Mouse (Mus musculus) CH12.LX (cell line): Measurements from ENCODE around the gene Celsr3. TPM values are rescaled to one million over a fixed set of nuclear protein-coding genes. Genes with fewer than 3 reads are reported as not detected.

Source experiments
- DNase-seq: peaks from one replicate; pipeline ENCODE4 v3.0.0-alpha.2; 2013; ENCODE audit errors: extremely low read depth
- H3K27ac ChIP-seq: 2 replicates; pipeline ENCODE4 v1.5.1; 2012; ENCODE audit warnings: low read depth, mild to moderate bottlenecking, control low read depth, moderate library complexity; ENCODE audit not compliant: insufficient read depth
- H3K27me3 ChIP-seq: replicated peaks from 2 replicates; pipeline ENCODE3; 2012; ENCODE audit warnings: inconsistent platforms
- H3K36me3 ChIP-seq, 2 experiments: replicated peaks in 1 of 2; 2 replicates each; pipeline versions ENCODE3 to v1.6.1; 2012; ENCODE audit warnings: inconsistent platforms in 1 of 2, low read length in 1 of 2, mild to moderate bottlenecking in 1 of 2, mixed read lengths in 1 of 2, moderate library complexity in 1 of 2; ENCODE audit not compliant: control insufficient read depth in 1 of 2, insufficient read depth in 1 of 2
- H3K4me1 ChIP-seq, 2 experiments: 2 replicates each; pipeline ENCODE4 v1.6.1; 2012; ENCODE audit warnings: inconsistent platforms in 1 of 2, moderate library complexity in 1 of 2; ENCODE audit not compliant: insufficient read depth in 2 of 2, control insufficient read depth in 1 of 2
- H3K4me2 ChIP-seq: 2 replicates; pipeline ENCODE4 v1.6.1; 2012; ENCODE audit warnings: low read depth, mild to moderate bottlenecking, control low read depth; ENCODE audit not compliant: poor library complexity, insufficient read depth, severe bottlenecking
- H3K4me3 ChIP-seq, 3 experiments: fragments of 150-350 bp in 1 of 3; sonication (generic) in 1 of 3; replicated peaks in 1 of 3; 2 replicates each; pipeline versions ENCODE3 to v1.5.1; 2011 to 2012; ENCODE audit warnings: low read depth in 2 of 3, low read length in 2 of 3, mild to moderate bottlenecking in 2 of 3, moderate library complexity in 2 of 3, control low read depth in 1 of 3, improper control_type of control experiment in 1 of 3, inconsistent platforms in 1 of 3, mixed read lengths in 1 of 3; ENCODE audit not compliant: poor library complexity in 1 of 3
- H3K79me2 ChIP-seq: replicated peaks from 2 replicates; pipeline ENCODE4 v1.6.1; 2012; ENCODE audit warnings: mild to moderate bottlenecking, moderate library complexity; ENCODE audit not compliant: control insufficient read depth, poor library complexity, insufficient read depth, severe bottlenecking; ENCODE audit errors: extremely low read depth
- H3K9ac ChIP-seq: 2 replicates; pipeline ENCODE4 v1.6.1; 2012; ENCODE audit warnings: low read depth, mild to moderate bottlenecking, control low read depth, moderate library complexity; ENCODE audit not compliant: insufficient read depth
- H3K9me3 ChIP-seq: replicated peaks from 2 replicates; pipeline ENCODE3; 2012; ENCODE audit warnings: low read length, inconsistent platforms, mixed read lengths
- BHLHE40 ChIP-seq: IDR thresholded peaks from 2 replicates; pipeline ENCODE4 v1.6.1; 2011; ENCODE audit warnings: mild to moderate bottlenecking, low read depth, low read length, improper control_type of control experiment
- CHD1 ChIP-seq: IDR thresholded peaks from 2 replicates; pipeline ENCODE4 v1.6.1; 2012; ENCODE audit warnings: low read depth, low read length, improper control_type of control experiment, inconsistent platforms
- CHD2 ChIP-seq: IDR thresholded peaks from 2 replicates; pipeline ENCODE4 v1.6.1; 2011; ENCODE audit warnings: low read length, improper control_type of control experiment
- CTCF ChIP-seq, 2 experiments: IDR thresholded peaks in 1 of 2; conservative IDR thresholded peaks in 1 of 2; 2 replicates each; pipeline ENCODE4 v1.5.1; 2011 to 2012; ENCODE audit warnings: low read depth in 2 of 2, low read length in 2 of 2, improper control_type of control experiment in 1 of 2, inconsistent platforms in 1 of 2, mild to moderate bottlenecking in 1 of 2, moderate library complexity in 1 of 2
- E2F4 ChIP-seq: IDR thresholded peaks from 2 replicates; pipeline ENCODE4 v1.6.1; 2011; ENCODE audit warnings: low read depth, low read length, improper control_type of control experiment; ENCODE audit not compliant: insufficient replicate concordance
- ELF1 ChIP-seq: IDR thresholded peaks from 2 replicates; pipeline ENCODE4 v1.6.1; 2014; ENCODE audit warnings: low read depth, mild to moderate bottlenecking, inconsistent platforms, low read length, improper control_type of control experiment
- EP300 ChIP-seq: IDR thresholded peaks from 2 replicates; pipeline ENCODE4 v1.6.1; 2011; ENCODE audit warnings: low read length, improper control_type of control experiment
- ETS1 ChIP-seq: conservative IDR thresholded peaks from 2 replicates; pipeline ENCODE4 v1.6.1; 2012; ENCODE audit warnings: low read depth, mild to moderate bottlenecking, inconsistent platforms, low read length, improper control_type of control experiment, moderate library complexity
- GABPA ChIP-seq: IDR thresholded peaks from 2 replicates; pipeline ENCODE4 v1.6.1; 2012; ENCODE audit warnings: low read depth, low read length, improper control_type of control experiment, inconsistent platforms; ENCODE audit not compliant: insufficient replicate concordance
- HCFC1 ChIP-seq: IDR thresholded peaks from 2 replicates; pipeline ENCODE4 v1.6.1; 2012; ENCODE audit warnings: low read depth, mild to moderate bottlenecking, inconsistent platforms, low read length, improper control_type of control experiment
- IRF4 ChIP-seq: IDR thresholded peaks from 2 replicates; pipeline ENCODE4 v1.6.1; 2014; ENCODE audit warnings: low read depth, mild to moderate bottlenecking, inconsistent platforms, low read length, improper control_type of control experiment
- JUN ChIP-seq: IDR thresholded peaks from 2 replicates; pipeline ENCODE4 v1.6.1; 2011; ENCODE audit warnings: low read depth, mild to moderate bottlenecking, low read length, improper control_type of control experiment, moderate library complexity; ENCODE audit not compliant: insufficient read depth
- JUND ChIP-seq: conservative IDR thresholded peaks from 2 replicates; pipeline ENCODE4 v1.6.1; 2011; ENCODE audit warnings: low read depth, low read length, improper control_type of control experiment
- KAT2A ChIP-seq: IDR thresholded peaks from 2 replicates; pipeline ENCODE4 v1.6.1; 2012; ENCODE audit warnings: low read length, improper control_type of control experiment, inconsistent platforms; ENCODE audit not compliant: insufficient replicate concordance
- MAFK ChIP-seq: IDR thresholded peaks from 2 replicates; pipeline ENCODE4 v1.6.1; 2011; ENCODE audit warnings: low read length, improper control_type of control experiment; ENCODE audit not compliant: insufficient replicate concordance
- MAX ChIP-seq: IDR thresholded peaks from 2 replicates; pipeline ENCODE4 v1.6.1; 2011; ENCODE audit warnings: low read length, improper control_type of control experiment
- MAZ ChIP-seq: IDR thresholded peaks from 2 replicates; pipeline ENCODE4 v1.6.1; 2012; ENCODE audit warnings: low read depth, mild to moderate bottlenecking, inconsistent platforms, low read length, improper control_type of control experiment, moderate library complexity
- MEF2A ChIP-seq: IDR thresholded peaks from 2 replicates; pipeline ENCODE4 v1.6.1; 2014; ENCODE audit warnings: low read depth, mild to moderate bottlenecking, inconsistent platforms, low read length, improper control_type of control experiment, borderline replicate concordance
- MXI1 ChIP-seq: IDR thresholded peaks from 2 replicates; pipeline ENCODE4 v1.6.1; 2011; ENCODE audit warnings: mild to moderate bottlenecking, low read depth, low read length, improper control_type of control experiment
- MYC ChIP-seq: IDR thresholded peaks from 2 replicates; pipeline ENCODE4 v1.6.1; 2011; ENCODE audit warnings: low read depth, mild to moderate bottlenecking, improper control_type of control experiment, low read length
- NELFE ChIP-seq: IDR thresholded peaks from 2 replicates; pipeline ENCODE4 v1.6.1; 2011; ENCODE audit warnings: low read depth, low read length, improper control_type of control experiment
- NRF1 ChIP-seq: IDR thresholded peaks from 2 replicates; pipeline ENCODE4 v1.6.1; 2014; ENCODE audit warnings: low read depth, mild to moderate bottlenecking, inconsistent platforms, low read length, improper control_type of control experiment, moderate library complexity
- PAX5 ChIP-seq: IDR thresholded peaks from 2 replicates; pipeline ENCODE4 v1.6.1; 2012; ENCODE audit warnings: low read length, inconsistent platforms, mixed read lengths
- POLR2A ChIP-seq: IDR thresholded peaks from 2 replicates; pipeline ENCODE4 v1.6.1; 2011; ENCODE audit warnings: low read depth, mild to moderate bottlenecking, improper control_type of control experiment, low read length
- POLR2AphosphoS2 ChIP-seq: IDR thresholded peaks from 2 replicates; pipeline ENCODE4 v1.6.1; 2011; ENCODE audit warnings: low read depth, low read length, improper control_type of control experiment
- RAD21 ChIP-seq: IDR thresholded peaks from 2 replicates; pipeline ENCODE4 v1.6.1; 2011; ENCODE audit warnings: low read depth, mild to moderate bottlenecking, low read length, improper control_type of control experiment, moderate library complexity
- RCOR1 ChIP-seq: conservative IDR thresholded peaks from 2 replicates; pipeline ENCODE4 v1.6.1; 2012; ENCODE audit warnings: low read depth, mild to moderate bottlenecking, inconsistent platforms, low read length, improper control_type of control experiment
- SIN3A ChIP-seq: IDR thresholded peaks from 2 replicates; pipeline ENCODE4 v1.6.1; 2012; ENCODE audit warnings: low read length, improper control_type of control experiment, inconsistent platforms
- SMC3 ChIP-seq: IDR thresholded peaks from 2 replicates; pipeline ENCODE4 v1.6.1; 2011; ENCODE audit warnings: low read depth, low read length, improper control_type of control experiment
- TBP ChIP-seq: conservative IDR thresholded peaks from 2 replicates; pipeline ENCODE4 v1.6.1; 2011; ENCODE audit warnings: low read depth, low read length, improper control_type of control experiment
- TCF12 ChIP-seq: IDR thresholded peaks from 2 replicates; pipeline ENCODE4 v1.6.1; 2014; ENCODE audit warnings: low read depth, mild to moderate bottlenecking, inconsistent platforms, low read length, improper control_type of control experiment
- UBTF ChIP-seq: IDR thresholded peaks from 2 replicates; pipeline ENCODE4 v1.6.1; 2012; ENCODE audit warnings: low read depth, mild to moderate bottlenecking, inconsistent platforms, low read length, improper control_type of control experiment, moderate library complexity
- USF1 ChIP-seq: IDR thresholded peaks from 2 replicates; pipeline ENCODE4 v1.6.1; 2014; ENCODE audit warnings: low read depth, mild to moderate bottlenecking, inconsistent platforms, low read length, improper control_type of control experiment
- USF2 ChIP-seq: conservative IDR thresholded peaks from 2 replicates; pipeline ENCODE4 v1.6.1; 2011; ENCODE audit warnings: low read depth, low read length, improper control_type of control experiment
- ZC3H11A ChIP-seq: IDR thresholded peaks from 2 replicates; pipeline ENCODE4 v1.6.1; 2012; ENCODE audit warnings: low read depth, mild to moderate bottlenecking, inconsistent platforms, low read length, improper control_type of control experiment
- ZKSCAN1 ChIP-seq: IDR thresholded peaks from 2 replicates; pipeline ENCODE4 v1.6.1; 2012; ENCODE audit warnings: low read depth, inconsistent platforms, low read length, improper control_type of control experiment, borderline replicate concordance
- ZMIZ1 ChIP-seq: IDR thresholded peaks from 2 replicates; pipeline ENCODE4 v1.6.1; 2012; ENCODE audit warnings: low read depth, mild to moderate bottlenecking, inconsistent platforms, low read length, improper control_type of control experiment
- ZNF384 ChIP-seq: IDR thresholded peaks from 2 replicates; pipeline ENCODE4 v1.6.1; 2012; ENCODE audit warnings: low read depth, low read length, improper control_type of control experiment, inconsistent platforms
- dilution Hi-C: fragments of 300-500 bp; cut with MboI; formaldehyde crosslinking; loops from 2 replicates; pipeline ENCODE4 v1.14.3; 2020; ENCODE audit warnings: low sequenced_read_pairs; ENCODE audit not compliant: extremely low pct_unique_long_range_greater_than_20kb, extremely low pct_ligation_motif_present
- in situ Hi-C: fragments of 300-500 bp; cut with MboI; formaldehyde crosslinking; loops from 3 replicates; pipeline ENCODE4 v1.14.3; 2019; ENCODE audit warnings: low sequenced_read_pairs, low pct_ligation_motif_present, low pct_unique_long_range_greater_than_20kb, mixed read lengths
- polyA plus RNA-seq: library from polyadenylated mRNA; unstranded; fragments of >175 nt; gene quantifications from 2 replicates; pipeline ENCODE4 v1.2.1, GENCODE M21; 2012; ENCODE audit warnings: low read depth; ENCODE audit not compliant: insufficient read length
- total RNA-seq, 2 experiments: library from RNA; depleted of rRNA; stranded (reverse); fragments of 300-350 nt in 1 of 2; fragments of >200 nt in 1 of 2; gene quantifications; 2 replicates each; pipeline ENCODE4 v1.2.3; 2012 to 2014

Celsr3 gene
- total and polyA plus RNA-seq, 3 experiments, result 0.04 TPM; not detected in 2

GRCm38 (mm10) chr9:108808163-108808665 is 17.9 kb upstream of the Celsr3 start, which contains the start of gene Nckipsd:
Gene Nckipsd (plus strand): TSS chr9:108808368.
- peak; percentile 83 for DNase-seq
- Histone ChIP-seq H3K27me3 (no peaks in the 10 kb centered on the region), H3K4me2 (peak within 1 kb of the TSS; percentile 74), H3K4me3 (peak within 1 kb of the TSS; percentile 77 to 96 (median 77)), H3K27ac (peak within 1 kb of the TSS; percentile 4; the same call in 1 of the 2 replicates), H3K79me2 (no peaks in the 10 kb centered on the region), H3K9me3 (no peaks in the 10 kb centered on the region), H3K4me1 (peaks cover 13 to 39% of the 10 kb centered on the region in 2 experiments), H3K36me3 (peaks cover 43 to 72% of the 10 kb centered on the region in 2 experiments), H3K9ac (peak within 1 kb of the TSS; percentile 54; the same call in 1 of the 2 replicates)
- dilution Hi-C loops (no loop called here), in situ Hi-C loops (loop anchor here (10.0 kb wide), 1 partner anchor 53 kb away; no protein-coding TSS in a partner anchor)
- peak; percentile 29; the same call in 1 of the 2 replicates for TF ChIP-seq USF1
- TF ChIP-seq TCF12, result peak; percentile 62; the same call in 1 of the 2 replicates
- TF ChIP-seq ZMIZ1, result no peak
- TF ChIP-seq MAFK, result no peak
- 0 out of 2 replicates have a peak, but pooled peaks have one; percentile 6 for TF ChIP-seq IRF4
- TF ChIP-seq JUND, result no peak
- TF ChIP-seq NELFE, result peak; percentile 65; the same call in 1 of the 2 replicates
- TF ChIP-seq UBTF, result no peak
- no peak for TF ChIP-seq TBP
- no peak for TF ChIP-seq PAX5
- no peak for TF ChIP-seq CHD2
- TF ChIP-seq POLR2A, result peak; percentile 57
- TF ChIP-seq BHLHE40, result peak; percentile 66
- no peak for TF ChIP-seq JUN
- peak; percentile 56 for TF ChIP-seq RAD21
- TF ChIP-seq USF2, result no peak
- no peak for TF ChIP-seq MYC
- peak; percentile 90 for TF ChIP-seq MAZ
- no peak for TF ChIP-seq ZNF384
- peak; percentile 63; the same call in 1 of the 2 replicates for TF ChIP-seq MXI1
- peak; percentile 72 for TF ChIP-seq SMC3
- no peak for TF ChIP-seq MAX
- TF ChIP-seq RCOR1, result no peak
- peak; percentile 58; the same call in 1 of the 2 replicates for TF ChIP-seq ELF1
- no peak for TF ChIP-seq ZC3H11A
- TF ChIP-seq ETS1, result no peak
- peak; percentile 98 for TF ChIP-seq NRF1
- no peak; the same call in 1 of the 2 replicates for TF ChIP-seq MEF2A
- no peak for TF ChIP-seq CHD1
- TF ChIP-seq SIN3A, result peak; percentile 52
- no peak for TF ChIP-seq GABPA
- TF ChIP-seq POLR2AphosphoS2, result no peak
- TF ChIP-seq HCFC1, result peak; percentile 17; the same call in 1 of the 2 replicates
- peak; percentile 40 to 81 for TF ChIP-seq CTCF (conservative IDR thresholded peaks at IDR 0.05 in 1 of 2, IDR thresholded peaks at IDR 0.05 in 1 of 2; ENCODE audit: low read depth in 2 of 2, low read length in 2 of 2)
- TF ChIP-seq KAT2A, result no peak
- no peak for TF ChIP-seq ZKSCAN1
- TF ChIP-seq EP300, result no peak
- no peak for TF ChIP-seq E2F4
